In genomic region chr16:76669795-76670194, GRCm38 (mm10) we compare ENCODE assay signal across 15 mouse cellular contexts.
"Had no signal": no experiment of that assay in that cellular context is flagged by ENCODE, and none has a peak within 500 bp of the region (broad histone marks: within the 10 kb centered on the region; RNA-seq: fewer than 3 reads in every experiment).

No protein-coding gene starts in this region.

- DNase-seq: gastrocnemius, adult 2 months; gastrocnemius, postnatal 10 days; gastrocnemius, postnatal 25 days; heart, adult 18-20 months; heart, postnatal 10 days; heart, postnatal 36 days; kidney, adult 18-20 months; kidney, adult 8-10 months; kidney, postnatal 10 days; kidney, postnatal 25 days; kidney, postnatal 4 days; liver had no signal

- ATAC-seq: hindbrain, postnatal 0 days; intestine, embryonic 15.5 days; intestine, postnatal 0 days had no signal
